Mouse (Mus musculus): ENCODE data around the gene Gdf1. TPM values are rescaled to one million over a fixed set of nuclear protein-coding genes. Genes with fewer than 3 reads are reported as not detected.
A peak's percentile ranks its signal among the peaks of the same experiment; 100 is the strongest.

Gdf1 gene
- total RNA-seq, 2 experiments from 2014 or later = 11.2 to 18.7 TPM

DNA sequence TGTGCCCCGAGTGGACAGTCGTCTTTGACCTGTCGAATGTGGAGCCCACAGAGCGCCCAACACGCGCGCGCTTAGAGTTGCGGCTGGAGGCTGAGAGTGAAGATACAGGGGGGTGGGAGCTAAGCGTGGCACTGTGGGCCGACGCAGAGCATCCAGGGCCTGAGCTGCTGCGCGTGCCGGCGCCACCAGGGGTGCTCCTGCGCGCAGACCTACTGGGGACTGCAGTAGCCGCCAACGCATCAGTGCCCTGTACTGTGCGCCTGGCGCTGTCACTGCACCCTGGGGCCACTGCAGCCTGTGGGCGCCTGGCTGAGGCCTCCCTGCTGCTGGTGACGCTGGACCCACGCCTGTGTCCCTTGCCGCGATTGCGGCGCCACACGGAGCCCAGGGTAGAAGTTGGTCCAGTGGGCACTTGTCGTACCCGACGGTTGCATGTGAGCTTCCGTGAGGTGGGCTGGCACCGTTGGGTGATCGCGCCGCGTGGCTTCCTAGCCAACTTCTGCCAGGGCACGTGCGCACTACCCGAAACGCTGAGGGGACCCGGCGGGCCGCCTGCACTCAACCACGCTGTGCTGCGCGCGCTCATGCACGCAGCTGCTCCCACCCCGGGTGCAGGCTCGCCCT, 1.2 kb downstream of the Gdf1 start:
- DNase-seq = peak; percentile 60 to 67

DNA sequence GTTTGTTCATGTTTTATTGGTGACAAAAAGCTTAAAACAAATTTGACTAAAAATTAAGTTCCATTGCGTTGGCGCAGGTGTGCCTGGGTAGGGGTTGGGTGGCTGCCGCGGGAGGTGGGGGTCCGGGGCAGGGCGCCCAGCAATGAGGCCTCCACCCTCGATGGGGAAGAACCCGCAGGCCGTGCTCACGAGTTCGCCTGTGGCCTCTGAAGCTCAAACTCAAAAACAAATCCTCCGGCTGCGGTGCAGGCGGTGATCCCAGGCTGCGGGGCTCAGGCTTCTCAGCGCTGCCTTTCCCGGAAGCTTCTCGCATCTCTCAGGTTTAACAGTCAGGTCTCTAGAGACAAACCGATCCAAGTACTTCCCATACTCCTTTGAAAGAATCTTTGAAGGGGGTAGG, 1.9 kb downstream of the Gdf1 start:
- DNase-seq = peak in 1 of 2 experiments; percentile 31

DNA sequence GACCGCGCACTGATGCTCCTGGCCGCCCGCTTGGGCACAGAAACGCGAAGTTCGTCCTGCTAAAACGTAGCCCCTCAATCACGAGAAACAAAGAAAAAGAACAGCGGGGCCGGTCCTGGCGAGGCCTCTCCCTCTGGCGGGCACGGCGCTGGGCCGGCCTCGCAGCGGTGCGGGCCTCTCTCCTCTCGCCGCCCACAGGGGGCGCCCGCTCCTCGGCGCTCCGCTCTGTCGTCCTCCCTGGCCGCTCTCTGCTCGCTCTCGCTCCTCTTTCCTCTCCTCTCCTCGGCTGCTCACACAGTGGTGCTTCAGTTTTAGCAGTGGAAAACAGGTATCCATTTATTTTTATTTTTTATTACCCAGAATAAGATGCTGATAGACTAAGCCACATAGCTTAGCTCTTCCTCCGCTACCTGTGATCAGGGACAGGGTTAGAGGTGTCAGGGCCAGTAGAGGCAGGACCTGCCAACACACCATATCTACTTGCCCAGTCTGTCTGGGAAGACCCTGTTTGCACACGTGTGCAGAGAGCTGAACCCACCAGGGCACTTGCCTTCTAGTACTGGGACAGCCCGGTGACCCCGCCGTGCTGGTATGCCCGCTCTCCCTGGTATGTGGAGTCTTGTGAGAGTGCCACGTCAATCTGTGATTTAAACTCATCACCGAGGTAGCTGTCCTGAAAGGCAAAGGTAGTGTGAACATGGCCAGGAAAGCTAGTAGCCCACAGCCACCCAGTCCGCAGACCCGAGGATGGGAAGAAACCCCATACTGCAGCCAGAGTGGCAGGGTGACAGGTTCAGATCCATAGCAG, 2.7 kb downstream of the Gdf1 start:
- DNase-seq = peak; percentile 74 to 77

DNA sequence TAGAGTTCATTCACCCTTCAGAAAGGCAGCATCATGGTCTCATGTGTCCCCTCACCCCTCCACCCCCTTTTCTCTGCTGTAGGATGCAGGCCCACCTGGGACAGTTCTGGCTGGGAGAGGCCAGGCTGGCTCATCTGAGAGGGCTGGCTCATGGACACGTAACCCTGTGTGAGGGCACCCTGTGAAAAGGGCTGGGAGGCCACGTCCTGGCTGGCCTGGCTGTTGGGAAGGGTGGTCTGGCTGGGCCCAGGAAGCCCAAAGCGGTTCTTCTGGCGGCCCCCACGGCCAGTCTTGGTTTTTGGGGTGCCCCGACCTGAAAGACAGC, 3.2 kb downstream of the Gdf1 start:
- DNase-seq = no peak

DNA sequence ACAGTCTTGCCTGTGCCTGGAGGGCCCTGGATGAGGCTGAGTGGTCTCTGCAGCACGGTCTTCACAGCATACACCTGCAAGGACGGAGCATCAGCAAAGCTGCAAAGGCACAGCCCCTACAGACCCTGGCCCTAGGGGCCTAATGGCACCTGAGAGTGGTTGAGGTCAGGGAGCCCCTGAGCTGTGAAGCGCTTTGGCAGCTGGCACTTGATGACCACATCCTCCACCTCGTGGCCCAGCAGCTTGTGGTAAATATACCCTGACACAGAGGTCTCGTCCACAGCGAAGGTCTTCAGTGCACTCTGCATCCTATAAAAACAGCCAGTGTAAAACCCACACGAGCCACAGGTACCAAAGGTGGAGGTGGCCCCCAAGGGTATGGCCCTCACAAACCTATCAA, 9.3 kb downstream of the Gdf1 start:
- no peak for DNase-seq

DNA sequence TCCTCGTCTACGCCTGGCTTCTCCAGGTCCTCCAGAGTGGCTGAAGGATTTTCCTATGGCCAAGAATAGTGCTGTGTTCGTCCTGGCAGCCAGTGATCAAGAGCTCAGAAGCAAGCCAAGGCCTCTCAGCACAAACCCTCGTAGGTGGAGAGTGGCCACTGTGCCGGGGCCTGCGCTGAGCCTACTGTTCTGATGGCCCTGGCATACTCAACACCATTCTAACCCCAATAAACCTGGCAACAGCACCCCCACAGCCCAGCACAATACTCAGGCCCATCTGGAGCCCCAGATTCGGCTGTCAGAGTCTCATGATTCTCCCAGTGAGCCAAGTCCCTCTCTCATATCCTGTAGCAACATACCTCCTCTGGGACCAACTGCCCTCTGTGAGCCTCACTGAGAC, 11.0 kb downstream of the Gdf1 start:
- no peak for DNase-seq

DNA sequence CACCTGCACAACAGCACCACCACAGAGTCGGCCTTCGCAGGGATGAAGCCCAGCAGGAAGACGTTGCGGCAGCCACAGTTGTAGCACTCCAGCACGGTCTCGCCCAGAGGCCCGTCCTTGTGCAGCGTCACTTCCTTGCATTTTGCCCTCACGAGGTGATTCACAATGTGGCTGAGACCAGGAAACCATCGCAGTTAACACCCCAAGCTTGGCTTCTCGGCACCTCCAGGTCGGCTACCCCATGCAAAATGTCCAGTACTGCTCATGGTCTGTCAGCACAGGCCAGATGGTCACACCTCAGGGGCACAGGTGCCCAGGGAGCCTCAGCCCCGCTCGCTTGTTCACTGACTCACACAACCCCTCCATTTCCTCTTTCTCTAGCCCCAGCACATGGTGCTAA, 12.4 kb downstream of the Gdf1 start:
- DNase-seq = no peak

DNA sequence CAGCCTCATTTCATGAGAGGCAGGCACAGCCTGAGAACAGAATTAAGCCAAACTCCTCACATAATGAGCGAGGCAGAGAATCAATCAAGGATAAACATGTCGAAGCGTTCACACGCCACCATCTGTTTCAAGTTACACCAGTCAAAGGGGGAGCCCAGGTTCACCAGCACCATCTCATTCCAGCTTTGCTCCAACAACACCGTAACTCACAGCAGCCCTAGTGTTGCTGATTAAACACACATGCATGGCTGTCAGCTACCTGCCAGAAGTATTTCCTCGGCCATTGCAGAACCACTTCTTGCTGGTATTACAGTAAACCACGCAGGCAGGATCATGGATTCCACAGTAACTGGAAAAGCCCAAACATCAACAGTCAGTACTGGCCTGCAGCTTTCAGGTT, 13.5 kb downstream of the Gdf1 start:
- no peak for DNase-seq

DNA sequence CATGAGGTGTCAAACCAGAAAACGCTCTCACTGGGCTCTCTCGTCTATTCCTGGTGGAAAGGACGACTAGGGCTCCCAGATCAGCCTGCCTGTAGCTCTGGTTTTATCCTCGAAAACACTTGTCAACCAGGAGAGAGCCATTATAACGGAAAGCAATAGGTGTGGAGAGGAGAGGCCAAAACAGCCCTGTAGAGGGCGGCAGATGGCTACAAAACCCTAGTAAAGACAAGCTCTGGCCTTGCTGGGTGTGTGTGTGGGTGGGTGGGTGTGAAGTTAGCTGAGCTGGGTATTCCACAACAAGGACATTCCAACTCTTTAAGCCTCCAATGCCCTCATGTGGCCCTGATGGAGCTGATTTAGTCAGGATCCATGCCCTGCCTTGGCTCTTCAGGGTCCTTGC, 14.1 kb downstream of the Gdf1 start:
- peak in 1 of 2 experiments; percentile 49 for DNase-seq

DNA sequence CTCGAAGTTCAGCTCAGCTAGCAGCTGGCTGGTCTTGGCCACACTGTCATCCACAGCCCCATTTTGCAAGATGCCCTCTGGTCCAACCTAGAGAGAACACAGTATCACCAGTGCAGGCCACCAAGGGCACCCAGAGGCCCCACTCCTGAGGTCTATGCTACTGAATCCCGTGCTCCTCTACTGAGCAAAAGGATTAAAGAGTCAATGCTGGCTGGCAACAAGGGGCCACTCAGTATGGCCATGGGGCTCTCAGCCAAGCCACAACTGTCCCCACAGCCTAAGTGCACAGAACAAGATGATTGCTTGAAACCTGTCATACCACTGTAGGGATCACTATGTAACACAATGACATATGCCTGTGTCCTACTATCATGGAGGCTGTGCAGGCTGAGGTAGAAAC, 14.7 kb downstream of the Gdf1 start:
- DNase-seq = no peak

DNA sequence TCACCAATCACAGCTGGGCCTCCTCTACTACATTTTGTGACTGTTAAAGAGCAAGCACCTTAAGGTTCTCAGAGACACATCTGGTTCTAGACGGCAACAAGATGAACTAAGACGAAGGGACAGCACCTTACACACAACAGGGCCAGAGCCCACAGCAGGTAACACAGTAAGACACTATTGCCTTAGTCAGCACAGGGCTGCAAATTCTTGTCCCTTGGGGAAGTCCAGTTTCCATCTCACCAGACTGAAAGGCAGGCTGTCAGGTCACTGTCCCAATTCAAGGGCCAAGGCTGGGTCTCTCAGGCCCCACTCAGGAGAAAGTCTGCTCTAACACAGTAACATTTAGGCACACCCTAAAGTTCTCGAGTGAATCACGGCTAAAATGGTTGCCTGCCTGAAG, 17.8 kb downstream of the Gdf1 start:
- DNase-seq = no peak

DNA sequence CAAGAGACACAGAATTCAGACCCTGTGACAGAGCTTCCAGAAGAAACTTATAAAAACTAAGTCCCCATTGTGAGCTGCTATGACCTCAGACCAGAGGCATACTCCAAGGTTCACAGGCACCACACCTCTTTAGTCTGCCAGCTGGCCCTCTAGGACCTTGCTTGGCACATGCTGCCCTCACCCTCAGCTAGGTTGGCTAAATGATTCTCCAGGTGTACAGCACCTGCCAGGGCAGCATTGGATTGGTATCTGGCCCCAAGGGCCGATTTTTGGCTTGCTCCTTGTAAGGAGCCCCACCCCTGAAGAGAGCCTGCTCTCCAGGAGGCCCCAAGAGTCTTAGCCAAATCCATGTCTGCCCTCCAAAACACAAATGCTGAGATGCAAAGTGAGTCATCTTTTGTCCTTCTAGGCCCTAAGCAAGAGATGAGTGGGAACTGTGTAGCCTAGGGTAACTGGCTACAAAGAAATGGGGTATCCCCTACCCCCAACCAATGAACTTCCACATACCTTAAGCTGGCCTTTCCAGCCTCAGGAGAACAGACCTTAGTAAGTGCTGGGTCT, 18.3 kb downstream of the Gdf1 start:
- no peak for DNase-seq

DNA sequence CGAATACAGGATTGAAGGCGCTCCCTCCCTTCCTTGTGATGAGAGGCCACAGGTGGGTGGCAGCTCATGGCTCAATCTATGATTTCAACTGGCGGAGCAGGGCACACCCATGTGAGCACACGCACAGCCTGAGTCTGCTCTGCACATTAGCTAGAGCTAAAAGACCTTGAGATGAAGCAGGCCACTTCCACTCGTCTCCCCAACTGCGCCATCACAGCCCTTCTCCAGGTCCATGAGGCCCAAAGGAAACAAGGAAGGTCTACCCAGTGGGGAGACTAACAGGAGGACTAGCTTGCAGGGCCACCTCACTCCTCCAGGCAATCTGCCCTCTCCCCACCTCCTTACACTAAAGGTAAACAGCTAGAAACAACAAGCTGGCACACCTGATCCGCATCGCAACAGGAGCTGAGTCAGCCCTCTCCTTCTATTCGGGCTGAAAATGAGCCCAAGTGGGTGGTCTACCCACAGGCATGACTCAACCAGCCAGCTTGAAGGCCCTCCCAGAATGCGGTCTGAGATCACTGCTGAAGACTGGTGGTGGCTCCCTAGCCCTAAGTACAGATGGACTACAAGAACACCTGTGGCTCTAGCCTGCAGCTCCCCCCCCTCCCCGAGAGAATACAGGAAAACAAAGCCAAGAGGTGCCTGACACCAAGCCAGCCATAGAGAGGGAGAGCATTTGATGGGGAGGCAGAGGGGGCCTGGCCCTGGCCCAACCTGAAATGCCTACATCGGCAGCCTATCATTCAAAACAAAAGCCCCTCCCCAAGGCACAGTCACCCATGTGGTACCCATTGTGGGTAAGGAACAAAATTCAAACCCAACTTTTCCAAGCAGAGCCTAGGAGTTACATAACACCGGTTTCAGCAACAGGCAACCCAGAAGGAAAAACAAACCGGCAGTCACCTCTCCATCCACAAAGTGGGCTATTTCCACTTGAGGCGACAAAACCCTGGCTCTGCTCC, 21.7 kb downstream of the Gdf1 start:
- DNase-seq = peak in 1 of 2 experiments; percentile 22

DNA sequence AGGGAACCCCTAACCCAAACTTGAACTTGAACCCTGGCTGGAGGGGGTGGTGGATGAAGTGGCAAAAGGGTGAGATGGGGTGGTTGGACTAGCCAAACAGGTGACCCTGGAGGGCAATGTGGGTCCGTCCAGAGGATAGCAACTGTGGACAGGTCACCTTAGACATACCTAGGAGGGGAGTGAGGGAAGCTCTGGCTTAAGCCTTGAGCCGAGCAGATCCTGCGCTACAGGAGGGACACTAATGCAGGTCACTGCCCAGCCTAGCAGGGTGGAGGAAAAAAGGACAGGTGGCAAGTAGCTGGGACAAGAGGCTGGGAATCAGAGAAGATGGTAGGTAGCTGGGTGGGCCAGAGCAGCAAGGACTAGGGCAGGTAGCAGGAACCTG, 22.4 kb downstream of the Gdf1 start:
- DNase-seq = no peak

DNA sequence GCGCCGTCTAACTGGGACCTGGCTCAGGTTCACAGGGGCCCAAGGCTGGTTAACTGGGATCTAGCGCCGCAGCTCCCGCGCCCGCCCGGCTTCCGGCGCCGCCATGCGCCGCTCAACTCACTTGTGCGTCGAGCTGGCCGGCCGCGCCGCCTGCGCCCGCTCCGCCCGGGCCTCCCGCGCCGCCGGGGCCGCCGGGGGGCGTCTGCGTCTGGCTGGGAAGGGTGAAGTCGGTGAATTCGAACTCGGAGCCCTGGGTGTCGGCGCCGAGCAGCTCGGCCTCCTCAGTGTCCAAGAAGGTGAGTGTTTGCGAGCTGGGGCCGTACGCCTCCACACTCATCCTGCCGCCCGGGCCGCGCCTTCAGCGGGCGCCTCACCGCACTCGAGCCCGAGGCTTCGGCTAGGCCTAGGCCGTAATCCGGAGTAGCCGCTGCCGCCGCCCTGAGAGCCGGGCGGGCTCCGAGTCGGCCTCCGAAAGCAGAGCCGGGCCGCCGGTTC, 23.1 kb downstream of the Gdf1 start:
- peak in 1 of 2 experiments; percentile 58 for DNase-seq

DNA sequence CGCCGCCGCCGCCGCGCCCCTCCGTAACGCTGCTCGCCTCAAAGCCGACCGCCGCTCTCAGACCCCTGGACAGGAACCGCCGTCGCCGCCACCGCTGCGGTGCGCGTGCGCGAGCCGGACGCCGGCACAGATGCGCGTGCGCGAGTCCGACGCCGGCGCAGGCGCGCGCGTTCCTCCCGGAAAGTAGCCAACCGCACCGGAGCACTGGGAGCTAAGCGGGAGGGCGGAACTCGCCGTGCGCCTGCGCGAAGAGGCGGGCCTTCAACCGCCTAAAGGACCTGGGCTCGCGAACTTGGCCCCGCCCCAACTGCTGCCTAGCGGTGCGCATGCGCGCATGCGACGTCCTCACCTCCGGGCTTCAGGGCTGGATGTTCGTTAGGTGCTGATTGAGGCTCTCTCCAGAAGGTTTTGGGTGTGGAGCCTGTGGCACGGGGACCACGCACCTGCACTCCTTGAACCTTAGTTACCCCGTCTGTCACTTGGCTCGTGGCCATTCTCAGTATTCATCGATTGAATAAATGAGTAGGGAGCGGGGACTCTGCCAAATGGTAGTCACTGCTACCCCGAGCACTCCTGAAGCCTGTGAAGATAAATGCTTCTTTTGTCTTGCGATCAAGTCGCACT, 23.7 kb downstream of the Gdf1 start, which contains the start of gene Upf1:
Gene Upf1, minus strand, starts transcription at position 85 of the 624 bp plus-strand sequence.
- DNase-seq = peak; percentile 99

DNA sequence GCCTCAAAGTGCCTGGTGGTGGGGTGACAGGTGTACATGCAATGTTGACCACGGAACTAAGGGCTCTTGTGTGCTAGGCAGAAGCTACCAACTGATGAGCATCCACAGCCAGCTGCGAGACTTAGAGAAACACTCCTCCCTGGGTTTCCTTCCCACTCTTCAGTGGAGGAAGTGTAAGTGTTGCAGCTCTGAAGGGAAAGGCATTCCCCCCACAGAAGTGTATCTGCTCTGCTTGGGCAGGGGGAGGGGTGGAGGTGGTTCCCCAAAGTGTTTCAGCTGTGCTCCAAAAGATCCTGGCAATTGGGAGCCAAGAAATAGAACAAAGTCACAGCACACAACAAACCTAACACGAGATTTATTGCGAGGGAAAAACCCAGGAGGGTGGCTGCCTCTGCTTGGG, 24.4 kb downstream of the Gdf1 start:
- no peak for DNase-seq

DNA sequence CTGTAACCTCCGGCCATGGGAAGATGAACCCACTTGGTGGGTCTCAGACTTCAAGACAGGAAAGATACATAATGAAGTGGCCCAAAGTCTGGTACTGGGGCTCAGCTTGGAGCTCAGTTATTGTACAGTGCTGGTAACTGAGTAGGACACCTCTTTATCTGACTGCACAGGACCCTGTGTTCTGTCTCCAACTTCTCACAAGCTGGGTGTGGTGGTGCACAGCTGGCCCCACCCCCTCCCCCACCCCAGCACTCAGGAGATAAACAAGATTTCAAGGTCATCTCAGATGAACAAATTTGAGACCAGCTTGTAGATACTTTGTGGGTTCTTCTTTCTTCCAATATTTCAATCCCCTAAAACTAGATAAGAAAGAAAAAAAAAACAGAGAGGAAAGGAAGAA, 26.5 kb downstream of the Gdf1 start:
- DNase-seq = no peak

DNA sequence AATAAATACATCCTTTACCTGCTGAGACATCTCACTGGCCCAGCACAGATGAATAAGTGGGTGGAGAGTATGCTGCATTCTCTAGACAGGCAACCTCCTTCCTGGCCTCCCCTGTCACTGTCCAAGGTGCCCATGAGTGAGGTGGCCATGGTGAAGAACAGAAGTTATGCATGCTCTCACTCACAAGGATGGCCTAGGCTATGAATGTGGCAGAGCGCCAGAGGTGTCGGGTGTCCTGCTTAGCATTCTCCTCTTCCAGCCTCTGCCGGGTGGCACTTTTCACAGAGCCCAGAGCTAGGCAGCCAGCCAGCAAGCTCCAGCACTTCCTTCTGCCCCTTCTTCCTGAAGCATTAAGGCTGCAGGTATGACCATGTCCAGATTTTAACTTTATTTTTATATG, 29.8 kb downstream of the Gdf1 start:
- DNase-seq = no peak

DNA sequence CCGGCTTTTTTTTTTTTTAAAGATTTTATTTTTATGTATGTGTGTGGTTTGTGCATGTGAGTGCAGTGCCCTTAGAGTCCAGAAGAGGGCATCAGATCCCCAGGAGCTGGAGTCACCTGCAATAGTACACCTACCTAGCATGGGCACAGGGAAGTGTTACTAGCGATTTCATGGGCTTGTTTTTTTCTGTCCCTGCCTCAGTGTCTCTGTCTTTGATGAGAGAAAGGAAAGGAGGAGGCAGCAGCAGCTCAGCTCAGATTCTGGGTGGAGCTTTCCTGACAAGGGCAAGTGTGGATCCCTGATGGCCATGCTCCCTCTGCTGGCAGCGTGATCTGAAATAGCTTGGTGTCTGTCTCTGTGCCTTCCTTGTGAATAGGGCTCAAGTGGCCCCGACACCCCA, 31.2 kb downstream of the Gdf1 start:
- no peak for DNase-seq

DNA sequence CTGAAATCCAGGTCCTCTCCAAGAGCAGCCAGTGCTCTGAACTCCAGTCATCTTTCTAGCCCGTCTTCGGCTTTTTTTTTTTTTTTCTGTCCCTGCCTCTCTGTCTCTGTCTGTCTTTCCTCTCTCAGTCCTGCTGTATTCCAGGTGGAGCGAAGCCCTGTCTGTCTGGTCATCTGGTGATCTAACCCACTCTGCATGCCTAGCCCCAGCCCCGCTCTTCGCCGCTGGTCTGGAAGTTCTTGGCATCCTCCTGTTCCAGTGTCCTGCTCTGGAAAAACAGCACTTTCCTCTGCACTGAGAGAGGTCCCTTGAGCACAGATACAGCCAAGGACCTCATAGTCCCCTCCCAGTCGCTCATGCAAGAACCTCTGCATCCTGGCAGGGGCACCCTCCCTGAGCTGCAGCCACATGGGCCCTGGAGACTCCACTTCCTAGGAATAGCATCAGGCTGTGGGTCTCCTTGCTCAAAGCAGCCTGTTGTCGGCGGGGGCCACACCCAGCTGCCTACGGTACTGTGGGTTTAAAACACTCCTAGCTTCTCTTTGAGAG, 31.9 kb downstream of the Gdf1 start:
- no peak for DNase-seq

DNA sequence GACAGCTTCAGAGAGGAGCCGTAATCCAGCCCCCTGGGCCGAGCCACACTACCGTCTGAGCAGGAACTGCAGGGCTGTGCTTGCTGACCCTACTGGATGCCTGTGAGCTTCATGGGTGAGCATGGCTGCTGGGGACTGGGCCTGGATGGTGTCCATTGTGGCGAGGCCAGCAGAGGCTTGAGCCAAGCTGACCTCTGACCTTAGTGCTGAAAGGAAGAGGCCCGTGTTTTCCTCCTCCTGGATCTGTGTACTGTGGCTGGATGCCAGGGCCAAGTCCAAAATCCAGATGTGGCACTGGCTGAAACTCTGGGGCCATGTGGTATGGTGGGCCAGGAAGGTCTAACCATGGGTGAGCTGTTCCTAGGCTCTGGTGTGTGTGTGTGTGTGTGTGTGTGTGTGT, 34.4 kb downstream of the Gdf1 start:
- DNase-seq = no peak
